Mouse (Mus musculus) forebrain, embryonic 10.5 days (tissue): Measurements from ENCODE around the gene Klhl13. TPM values are rescaled to one million over a fixed set of nuclear protein-coding genes. Genes with fewer than 3 reads are reported as not detected.

Experiments
- DNase-seq: peaks from one replicate; pipeline ENCODE4 v3.0.0-alpha.2; 2017; ENCODE audit warnings: low spot score; ENCODE audit errors: extremely low spot score
- H3K27ac ChIP-seq: fragments of 300-500 bp; sonication (generic); 2 replicates; pipeline ENCODE4 v1.5.1; 2016; ENCODE audit warnings: mild to moderate bottlenecking
- H3K27me3 ChIP-seq: fragments of 300-500 bp; sonication (generic); 2 replicates; pipeline ENCODE4 v1.6.1; 2016; ENCODE audit warnings: mild to moderate bottlenecking; ENCODE audit not compliant: poor library complexity, severe bottlenecking
- H3K36me3 ChIP-seq: fragments of 300-500 bp; sonication (generic); replicated peaks from 2 replicates; pipeline ENCODE4 v1.6.1; 2016; ENCODE audit warnings: mild to moderate bottlenecking, moderate library complexity
- H3K4me1 ChIP-seq: fragments of 300-500 bp; sonication (generic); 2 replicates; pipeline ENCODE4 v1.6.1; 2016
- H3K4me3 ChIP-seq: fragments of 300-500 bp; sonication (generic); 2 replicates; pipeline ENCODE4 v1.5.1; 2016; ENCODE audit warnings: mild to moderate bottlenecking, moderate library complexity
- H3K9me3 ChIP-seq: fragments of 300-500 bp; sonication (generic); 2 replicates; pipeline ENCODE4 v1.6.1; 2016; ENCODE audit warnings: mild to moderate bottlenecking, moderate library complexity
- polyA plus RNA-seq: library from polyadenylated mRNA; unstranded; fragments of >200 nt; fragmentation: Nextera tagmentation; extraction: Ambion mirVana; gene quantifications from 2 replicates; pipeline ENCODE4 v1.2.1, GENCODE M21; 2016

The Klhl13 gene
- polyA plus RNA-seq, 1 experiment from 2014 or later, result 57.6 TPM

GRCm38 (mm10) chrX:23248752-23249151 lies 116.1 kb downstream of the Klhl13 start:
- H3K9me3 ChIP-seq, result no peaks in the 10 kb centered on the region
- H3K4me1 ChIP-seq, result peaks cover 9% of the 10 kb centered on the region; the same call in 1 of the 2 replicates
- no peak overlapping the region for H3K4me3 ChIP-seq
- H3K27ac ChIP-seq, result no peak overlapping the region
- H3K36me3 ChIP-seq, result no peaks in the 10 kb centered on the region
- H3K27me3 ChIP-seq, result no peaks in the 10 kb centered on the region
- DNase-seq, result no peak
